Mouse (Mus musculus): ENCODE measurements around the gene Gfpt1. TPM values are rescaled to one million over a fixed set of nuclear protein-coding genes. Genes with fewer than 3 reads are reported as not detected.

The Gfpt1 gene
- polyA plus RNA-seq, 1 experiment: 11.5 TPM

DNA sequence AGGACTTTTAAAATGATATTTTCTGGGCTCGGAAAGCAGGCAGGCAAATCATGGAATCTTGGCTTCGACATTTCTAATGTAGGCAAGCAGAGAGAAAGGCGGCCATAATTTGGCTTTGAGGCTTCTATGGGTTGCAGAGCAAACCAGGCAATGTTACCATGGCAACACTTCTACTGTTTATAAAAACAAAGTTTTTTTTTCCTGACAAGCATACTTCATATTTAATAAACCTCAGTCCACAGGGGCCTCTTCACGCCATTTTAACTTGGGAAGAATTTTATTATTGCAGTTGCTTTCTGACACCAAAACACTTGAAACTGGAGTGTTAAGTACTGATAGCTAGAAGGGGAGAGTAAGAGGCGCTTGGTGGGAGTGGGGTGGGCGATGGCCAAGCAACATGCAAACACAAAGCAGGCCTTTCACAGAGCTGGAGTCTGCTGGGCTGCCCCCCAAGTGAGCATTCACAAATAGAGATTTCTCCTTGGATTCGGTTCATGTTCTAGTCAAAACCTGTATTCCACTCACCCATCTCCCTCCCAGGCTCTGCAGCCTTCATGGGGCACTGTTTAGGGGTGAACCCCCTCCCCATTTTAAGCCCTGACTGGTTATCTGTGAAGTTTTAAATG, 57.1 kb downstream of the Gfpt1 start:
- H3K4me3 ChIP-seq (replicated peaks; ENCODE audit: control insufficient read depth, low read depth, low read length): no peak overlapping the region
- WGBS: 78% methylated on average over 7 of the region's 7 CpGs
- TF ChIP-seq CTCF (IDR thresholded peaks at IDR 0.05; ENCODE audit: control insufficient read depth, insufficient read depth, low read length) (no peak), POLR2A (IDR thresholded peaks at IDR 0.05; ENCODE audit: borderline replicate concordance, control insufficient read depth, low read depth, low read length) (no peak)
- H3K4me1 ChIP-seq (ENCODE audit: control insufficient read depth, insufficient read depth, low read length): no peaks in the 10 kb centered on the region
- no peak overlapping the region for H3K27ac ChIP-seq (ENCODE audit: control insufficient read depth, insufficient read depth, low read depth, low read length, poor library complexity)

- TF ChIP-seq CTCF (IDR thresholded peaks at IDR 0.05; ENCODE audit: control insufficient read depth, insufficient read depth, low read length) (no peak), POLR2A (IDR thresholded peaks at IDR 0.05; ENCODE audit: borderline replicate concordance, control insufficient read depth, low read depth, low read length) (no peak)
- no peak overlapping the region for H3K27ac ChIP-seq (ENCODE audit: control insufficient read depth, insufficient read depth, low read depth, low read length, poor library complexity)
- no peaks in the 10 kb centered on the region for H3K4me1 ChIP-seq (ENCODE audit: control insufficient read depth, insufficient read depth, low read length)
- WGBS: 90% methylated on average over 9 of the region's 9 CpGs
- H3K4me3 ChIP-seq (replicated peaks; ENCODE audit: control insufficient read depth, low read depth, low read length): no peak overlapping the region
Measured at GRCm38 (mm10) chr6:87100297-87101020, 57.8 kb downstream of the Gfpt1 start.

- TF ChIP-seq POLR2A (IDR thresholded peaks at IDR 0.05; ENCODE audit: borderline replicate concordance, control insufficient read depth, low read depth, low read length) (no peak), CTCF (IDR thresholded peaks at IDR 0.05; ENCODE audit: control insufficient read depth, insufficient read depth, low read length) (peak; percentile 91)
- 8% methylated on average over 12 of the region's 12 CpGs for WGBS
- no peak overlapping the region for H3K27ac ChIP-seq (ENCODE audit: control insufficient read depth, insufficient read depth, low read depth, low read length, poor library complexity)
- no peak overlapping the region for H3K4me3 ChIP-seq (replicated peaks; ENCODE audit: control insufficient read depth, low read depth, low read length)
- no peaks in the 10 kb centered on the region for H3K4me1 ChIP-seq (ENCODE audit: control insufficient read depth, insufficient read depth, low read length)
Measured at GRCm38 (mm10) chr6:87101281-87101954, 58.8 kb downstream of the Gfpt1 start.

GRCm38 (mm10) chr6:87101955-87102353, 59.3 kb downstream of the Gfpt1 start:
- WGBS: 17% methylated on average over 4 of the region's 4 CpGs
- no peak overlapping the region for H3K27ac ChIP-seq (ENCODE audit: control insufficient read depth, insufficient read depth, low read depth, low read length, poor library complexity)
- H3K4me1 ChIP-seq (ENCODE audit: control insufficient read depth, insufficient read depth, low read length): no peaks in the 10 kb centered on the region
- H3K4me3 ChIP-seq (replicated peaks; ENCODE audit: control insufficient read depth, low read depth, low read length): no peak overlapping the region
- TF ChIP-seq POLR2A (IDR thresholded peaks at IDR 0.05; ENCODE audit: borderline replicate concordance, control insufficient read depth, low read depth, low read length) (no peak), CTCF (IDR thresholded peaks at IDR 0.05; ENCODE audit: control insufficient read depth, insufficient read depth, low read length) (no peak)

DNA sequence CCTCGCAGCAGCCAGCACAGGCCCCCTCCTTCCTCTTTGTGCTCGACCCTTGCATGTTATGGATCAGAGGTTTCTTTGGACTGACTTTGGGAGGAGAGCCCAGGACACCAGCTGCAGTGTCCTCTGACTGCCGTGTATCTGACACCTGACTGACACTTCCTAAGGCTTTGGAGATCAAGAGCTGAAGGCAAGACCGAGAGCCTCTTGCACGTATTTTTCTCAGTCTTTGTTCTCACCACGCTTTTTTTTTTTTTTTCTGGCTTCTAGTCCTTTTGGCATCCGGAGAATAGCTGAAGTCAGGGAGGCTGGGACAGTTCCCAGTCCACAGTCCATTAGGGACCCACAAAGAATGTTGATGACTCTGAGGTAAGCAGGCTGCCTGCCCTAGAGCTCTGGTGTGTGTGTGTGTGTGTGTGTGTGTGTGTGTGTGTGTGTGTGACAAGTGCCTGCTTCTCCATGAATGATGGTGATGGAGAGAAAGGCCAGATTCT, 59.8 kb downstream of the Gfpt1 start:
- Histone ChIP-seq H3K4me1 (ENCODE audit: control insufficient read depth, insufficient read depth, low read length) (no peaks in the 10 kb centered on the region), H3K4me3 (replicated peaks; ENCODE audit: control insufficient read depth, low read depth, low read length) (no peak overlapping the region), H3K27ac (ENCODE audit: control insufficient read depth, insufficient read depth, low read depth, low read length, poor library complexity) (no peak overlapping the region)
- WGBS: 73% methylated on average over 7 of the region's 7 CpGs
- TF ChIP-seq POLR2A (IDR thresholded peaks at IDR 0.05; ENCODE audit: borderline replicate concordance, control insufficient read depth, low read depth, low read length) (no peak), CTCF (IDR thresholded peaks at IDR 0.05; ENCODE audit: control insufficient read depth, insufficient read depth, low read length) (no peak)

DNA sequence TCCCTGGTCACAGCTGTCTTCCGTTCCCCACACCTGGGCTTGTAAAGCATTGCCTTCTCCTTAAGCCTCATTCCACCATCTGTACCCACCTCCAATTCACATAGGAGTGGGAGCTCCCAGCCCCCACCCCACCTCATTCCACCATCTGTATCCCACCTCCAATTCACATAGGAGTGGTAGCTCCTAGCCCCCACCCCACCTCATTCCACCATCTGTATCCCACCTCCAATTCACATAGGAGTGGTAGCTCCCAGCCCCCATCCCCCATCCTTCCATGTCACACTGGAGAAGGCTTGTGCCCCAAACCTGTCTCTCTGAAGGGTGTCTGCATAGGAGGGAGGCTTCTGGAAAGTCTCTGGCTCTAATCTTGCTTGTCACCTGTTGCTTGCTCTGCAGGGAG, 60.7 kb downstream of the Gfpt1 start:
- 88% methylated on average over 1 of the region's 1 CpGs for WGBS
- H3K27ac ChIP-seq (ENCODE audit: control insufficient read depth, insufficient read depth, low read depth, low read length, poor library complexity): no peak overlapping the region
- H3K4me3 ChIP-seq (replicated peaks; ENCODE audit: control insufficient read depth, low read depth, low read length): no peak overlapping the region
- H3K4me1 ChIP-seq (ENCODE audit: control insufficient read depth, insufficient read depth, low read length): no peaks in the 10 kb centered on the region
- TF ChIP-seq POLR2A (IDR thresholded peaks at IDR 0.05; ENCODE audit: borderline replicate concordance, control insufficient read depth, low read depth, low read length) (no peak), CTCF (IDR thresholded peaks at IDR 0.05; ENCODE audit: control insufficient read depth, insufficient read depth, low read length) (no peak)

DNA sequence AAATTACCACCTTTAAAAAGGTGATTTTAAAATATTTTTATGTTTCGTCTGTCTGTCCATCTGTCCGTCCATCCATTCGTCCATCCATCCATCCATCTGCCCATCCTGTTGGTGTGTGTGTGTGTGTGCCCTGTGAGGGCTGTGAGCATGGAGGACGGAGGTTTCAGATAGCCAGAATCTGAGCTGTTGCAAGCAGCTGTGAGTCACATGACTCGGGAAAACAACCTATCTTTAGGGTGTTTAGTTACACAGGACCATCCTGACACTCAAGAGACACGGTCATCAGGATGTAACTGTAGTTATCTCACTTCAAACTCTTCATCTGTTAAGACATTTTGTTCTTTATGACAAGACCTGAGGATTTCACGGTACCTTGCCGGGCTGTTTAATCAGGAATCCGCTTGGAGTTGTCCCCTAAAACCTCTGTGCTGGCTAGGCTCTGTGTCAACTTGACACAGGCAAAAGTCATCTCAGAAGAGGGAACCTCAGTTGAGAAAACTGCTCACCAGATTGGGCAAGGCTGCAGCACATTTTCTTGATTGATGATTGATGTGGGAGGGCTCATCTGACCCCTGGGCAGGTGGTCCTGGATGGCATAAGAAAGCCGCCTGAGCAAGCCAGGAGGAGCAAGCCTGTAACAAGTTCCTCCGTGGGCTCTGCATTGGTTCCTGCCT, 61.6 kb downstream of the Gfpt1 start, which contains the start of gene D6Ertd527e:
Gene D6Ertd527e, plus strand, starts transcription at position 624 of the 674 bp plus-strand sequence.
- H3K4me1 ChIP-seq (ENCODE audit: control insufficient read depth, insufficient read depth, low read length): no peaks in the 10 kb centered on the region
- 77% methylated on average over 11 of the region's 11 CpGs for WGBS
- no peak within 1 kb of the TSS for H3K27ac ChIP-seq (ENCODE audit: control insufficient read depth, insufficient read depth, low read depth, low read length, poor library complexity)
- TF ChIP-seq CTCF (IDR thresholded peaks at IDR 0.05; ENCODE audit: control insufficient read depth, insufficient read depth, low read length): no peak
- TF ChIP-seq POLR2A (IDR thresholded peaks at IDR 0.05; ENCODE audit: borderline replicate concordance, control insufficient read depth, low read depth, low read length): no peak
- no peak within 1 kb of the TSS for H3K4me3 ChIP-seq (replicated peaks; ENCODE audit: control insufficient read depth, low read depth, low read length)

- TF ChIP-seq CTCF (IDR thresholded peaks at IDR 0.05; ENCODE audit: control insufficient read depth, insufficient read depth, low read length): no peak
- WGBS: 83% methylated on average over 1 of the region's 1 CpGs
- no peaks in the 10 kb centered on the region for H3K4me1 ChIP-seq (ENCODE audit: control insufficient read depth, insufficient read depth, low read length)
Measured at GRCm38 (mm10) chr6:87111493-87111892, 68.8 kb downstream of the Gfpt1 start.

More at GRCm38 (mm10) chr6:87111493-87111892, 68.8 kb downstream of the Gfpt1 start:
- no peak overlapping the region for H3K27ac ChIP-seq (ENCODE audit: control insufficient read depth, insufficient read depth, low read depth, low read length, poor library complexity)
- no peak overlapping the region for H3K4me3 ChIP-seq (replicated peaks; ENCODE audit: control insufficient read depth, low read depth, low read length)

Measured in bone marrow, adult 2 months (tissue).